Comparison of ENCODE assay signal across 12 mouse cellular contexts in the genomic region with DNA sequence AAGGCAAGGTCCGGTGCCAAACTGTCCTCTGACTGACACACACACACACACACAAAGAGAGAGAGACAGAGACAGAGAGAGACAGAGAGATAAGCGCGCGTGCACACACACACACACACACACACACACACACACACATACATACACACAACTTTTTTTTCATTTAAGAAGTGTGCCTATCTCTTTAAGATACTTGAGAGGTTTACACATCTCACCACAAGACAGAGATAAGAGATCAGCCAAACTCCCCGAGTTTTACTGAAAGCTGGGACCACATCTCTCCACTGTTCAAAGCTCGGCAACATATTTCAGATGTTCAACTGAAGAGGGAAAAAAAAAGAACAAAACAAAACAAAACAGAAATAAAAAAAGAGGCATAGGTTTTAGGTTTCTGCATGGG.
"Had no signal": no experiment of that assay in that cellular context is flagged by ENCODE, and none has a peak within 500 bp of the region (broad histone marks: within the 10 kb centered on the region; RNA-seq: fewer than 3 reads in every experiment).

No protein-coding gene starts in this region.

- H3K4me3 ChIP-seq: liver, embryonic 13.5 days; midbrain, embryonic 12.5 days; midbrain, embryonic 15.5 days; stomach, embryonic 15.5 days had no signal

- H3K4me1 ChIP-seq: midbrain, embryonic 15.5 days had no signal

- H3K27ac ChIP-seq: kidney, postnatal 0 days; liver, embryonic 13.5 days; midbrain, embryonic 12.5 days; midbrain, embryonic 15.5 days; stomach, embryonic 15.5 days had no signal

- DNase-seq: kidney, adult 2 months; kidney, postnatal 25 days; liver, embryonic 13.5 days; lung, adult 2 months; lung, postnatal 14 days; lung, postnatal 4 days; spleen, adult 18-20 months; thymus, postnatal 36 days had no signal
